Mouse (Mus musculus): ENCODE measurements around the gene Tram2.

Gene Tram2

DNA sequence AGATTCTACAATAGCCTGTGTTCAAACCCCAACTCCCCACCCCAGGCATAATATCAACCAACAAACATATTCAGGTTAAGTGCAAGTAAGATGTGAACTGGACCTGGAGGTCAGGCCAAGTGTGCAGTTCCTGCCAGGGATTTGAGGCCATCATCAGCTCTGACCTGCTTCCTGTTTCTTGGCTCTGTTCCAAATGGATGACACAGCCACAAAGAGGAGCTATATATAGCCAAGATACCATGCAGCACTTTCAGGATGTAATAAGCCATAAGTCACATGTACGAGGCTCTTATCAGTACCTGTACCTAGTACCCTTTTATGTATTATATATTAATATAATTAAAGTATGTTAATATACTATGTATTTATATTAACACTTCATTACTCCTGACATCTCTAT, 10.5 kb downstream of the Tram2 start:
- no peak for DNase-seq (ENCODE audit: low spot score in 2 of 2)

DNA sequence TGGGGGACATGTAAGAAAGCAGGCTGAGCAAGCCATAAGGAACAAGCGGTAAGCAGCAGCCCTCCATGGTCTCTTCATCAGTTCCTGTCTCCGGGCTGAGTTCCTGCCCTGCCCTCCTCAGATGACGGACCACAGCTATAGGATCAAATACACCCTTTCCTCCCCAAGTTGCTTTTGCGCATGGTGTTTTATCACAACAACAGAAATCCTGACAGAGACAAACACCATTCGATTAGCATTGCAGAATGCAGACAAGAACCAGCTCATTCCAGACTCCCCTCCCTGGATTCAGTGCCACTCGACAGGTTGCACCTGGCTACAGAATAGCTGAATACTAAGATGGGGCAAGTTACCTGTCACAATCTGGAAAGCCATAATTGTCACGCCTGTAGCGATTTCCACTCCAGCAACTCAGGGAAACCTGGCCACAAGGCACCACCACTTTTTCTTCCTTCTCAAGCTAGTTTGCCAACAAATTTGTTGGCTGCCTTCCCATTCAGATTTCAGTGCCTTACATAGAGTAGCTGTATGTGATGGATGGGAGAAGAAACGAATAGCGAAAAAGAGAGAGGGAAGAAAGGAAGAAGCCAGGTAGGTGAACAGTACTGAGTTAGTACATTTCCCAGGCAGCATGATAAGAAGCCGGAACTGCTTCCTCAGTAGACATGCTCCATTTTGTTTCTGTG, 11.3 kb downstream of the Tram2 start:
- no peak for DNase-seq (ENCODE audit: low spot score in 2 of 2)

DNA sequence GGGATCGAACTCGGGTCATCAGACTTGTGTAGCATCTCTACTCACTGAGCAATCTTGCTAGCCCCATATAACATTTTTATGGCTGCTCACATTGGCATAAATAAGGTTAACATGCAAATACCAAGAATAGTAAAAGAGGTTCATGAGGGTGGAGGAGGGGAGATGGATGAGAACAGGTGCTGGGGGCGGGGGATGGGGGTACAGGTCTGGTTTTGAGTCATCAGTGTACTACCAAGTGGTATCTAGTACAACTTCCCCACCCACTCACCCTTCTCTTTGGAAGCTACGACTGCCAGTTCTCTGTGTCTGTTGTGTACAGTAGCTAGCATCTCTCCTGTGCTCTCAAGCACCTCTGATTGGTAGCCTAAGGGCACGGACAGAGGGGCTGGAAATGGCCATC, 14.9 kb downstream of the Tram2 start:
- no peak for DNase-seq (ENCODE audit: low spot score in 2 of 2)

DNA sequence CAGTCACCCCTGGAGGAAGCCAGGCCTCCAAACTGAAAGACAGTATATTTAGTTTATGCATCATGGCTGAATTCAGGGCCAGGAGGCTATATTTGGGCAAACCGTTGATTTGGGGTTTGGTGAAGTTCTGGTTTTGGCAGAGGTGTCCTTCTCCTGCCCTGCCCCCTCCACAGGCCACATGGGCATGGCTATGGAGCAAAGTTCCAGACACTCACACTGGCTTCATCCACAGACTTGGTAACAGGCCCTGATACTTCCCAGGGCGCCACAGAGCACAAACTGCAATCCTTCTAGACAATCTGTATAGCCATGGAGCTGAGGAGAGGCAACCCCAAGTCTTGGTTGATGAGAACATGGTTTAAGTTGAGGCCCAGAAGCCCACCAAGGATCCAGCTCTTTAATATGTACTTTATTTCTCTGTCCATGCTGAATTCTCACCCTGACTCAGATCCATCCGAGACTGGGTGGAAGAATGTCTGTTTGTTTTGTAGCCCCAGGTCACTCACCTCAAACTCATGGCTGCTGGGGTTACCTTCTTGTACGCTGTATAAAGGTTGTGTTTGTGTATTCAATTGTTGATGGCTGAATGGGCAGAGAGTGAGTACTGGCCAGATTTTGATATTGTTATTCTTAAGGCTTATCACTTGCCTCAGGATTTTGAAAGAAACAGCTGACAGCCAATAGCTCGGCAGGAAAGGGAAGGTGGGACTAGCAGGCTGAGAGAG, 19.5 kb downstream of the Tram2 start:
- no peak for DNase-seq (ENCODE audit: low spot score in 2 of 2)

DNA sequence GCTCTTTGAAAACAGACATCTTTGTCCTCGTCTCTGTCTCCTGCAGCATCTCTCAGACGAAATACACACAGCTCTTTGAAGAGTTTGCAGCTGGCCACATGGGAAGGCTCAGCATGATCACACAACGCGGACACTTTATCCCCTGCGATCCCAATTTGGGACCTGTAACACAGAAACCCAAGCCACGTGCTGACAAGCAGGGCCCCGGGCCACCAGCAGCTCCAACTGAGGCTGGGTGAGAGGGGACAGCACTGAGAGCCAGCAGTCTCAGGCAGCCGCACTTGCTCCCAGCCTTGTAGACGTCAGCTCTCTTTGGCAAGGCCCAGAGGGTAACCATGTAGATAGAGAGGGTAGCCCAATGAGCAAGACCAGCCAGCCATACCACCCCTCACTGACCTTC, 26.0 kb downstream of the Tram2 start:
- no peak for DNase-seq (ENCODE audit: low spot score in 2 of 2)

DNA sequence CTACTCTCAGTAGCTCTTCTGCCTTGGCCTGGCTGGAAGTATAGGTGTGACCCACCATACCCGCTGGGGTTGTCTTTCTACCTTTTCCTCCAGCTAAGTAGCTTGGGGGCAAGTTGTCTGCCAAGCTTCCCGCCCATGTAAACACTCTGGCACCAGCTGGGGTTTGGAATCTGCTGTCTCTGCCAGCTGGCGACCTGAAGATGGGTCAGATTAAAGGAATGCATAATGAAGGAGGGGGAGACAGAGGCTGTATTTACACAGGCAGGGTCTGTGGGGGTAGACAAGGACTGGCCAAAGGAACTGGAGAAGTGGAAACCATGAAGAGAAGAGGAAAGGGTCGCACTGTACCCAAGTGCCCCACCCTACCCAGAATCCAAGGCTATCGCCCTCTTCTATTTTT, 26.4 kb downstream of the Tram2 start:
- DNase-seq (ENCODE audit: low spot score in 2 of 2) = no peak

DNA sequence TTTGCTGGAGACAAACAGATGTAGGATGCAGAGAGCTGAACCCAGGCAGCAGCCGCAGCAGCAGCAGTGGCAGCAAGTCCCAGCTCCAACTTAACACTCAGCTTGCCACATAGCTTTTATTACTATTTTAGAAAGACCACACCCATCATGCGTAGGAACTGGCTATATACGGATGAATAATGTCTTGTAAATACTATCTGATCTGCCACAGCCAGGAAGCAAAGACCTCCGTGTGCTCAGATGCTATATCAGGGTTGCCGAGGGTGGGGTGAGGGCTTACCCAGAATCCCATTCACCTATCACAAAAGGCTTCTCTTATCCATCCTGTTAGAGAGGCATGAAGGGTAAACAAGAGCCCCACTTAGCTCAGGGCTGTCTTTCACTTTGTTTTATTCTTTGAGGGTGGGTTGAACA, 26.9 kb downstream of the Tram2 start:
- DNase-seq (ENCODE audit: low spot score in 2 of 2) = no peak

DNA sequence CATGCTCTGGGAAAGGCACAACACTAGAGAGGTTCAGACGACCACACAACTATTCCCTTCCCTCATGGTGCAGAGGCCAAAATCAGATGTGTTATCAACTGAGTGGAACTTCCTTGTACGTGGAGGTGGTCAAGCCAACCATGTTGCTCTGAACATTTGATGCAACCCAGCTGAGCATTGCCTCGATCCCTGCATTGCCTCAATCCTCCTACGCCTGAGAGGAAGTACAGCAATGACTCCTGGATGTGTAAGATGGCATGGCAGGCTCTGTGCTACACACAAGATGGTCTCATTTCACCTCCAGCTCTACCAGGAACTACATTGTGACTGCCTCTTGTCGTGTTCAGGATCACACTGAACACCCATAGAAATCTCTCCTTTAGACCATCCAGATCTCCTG, 30.0 kb downstream of the Tram2 start:
- no peak for DNase-seq (ENCODE audit: low spot score in 2 of 2)

DNA sequence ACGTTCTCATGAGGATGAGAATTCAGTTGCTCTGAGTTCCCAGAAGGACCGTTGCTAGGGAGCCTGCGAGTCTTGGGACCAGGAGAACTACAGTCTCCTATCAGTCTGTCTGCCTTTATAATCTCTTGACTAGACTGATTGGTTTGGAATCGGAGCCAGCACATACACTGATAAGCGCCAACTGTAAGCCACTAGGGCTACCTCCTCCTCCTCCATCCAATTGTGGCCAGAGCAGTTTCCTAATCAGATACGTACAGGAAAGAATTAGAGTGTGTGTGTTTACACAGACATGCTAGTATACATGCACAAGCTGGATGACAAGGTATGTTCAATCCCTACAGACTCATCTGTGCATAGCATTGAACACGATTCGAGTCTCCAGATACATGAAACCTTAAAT, 30.6 kb downstream of the Tram2 start:
- DNase-seq (ENCODE audit: low spot score in 2 of 2) = no peak

DNA sequence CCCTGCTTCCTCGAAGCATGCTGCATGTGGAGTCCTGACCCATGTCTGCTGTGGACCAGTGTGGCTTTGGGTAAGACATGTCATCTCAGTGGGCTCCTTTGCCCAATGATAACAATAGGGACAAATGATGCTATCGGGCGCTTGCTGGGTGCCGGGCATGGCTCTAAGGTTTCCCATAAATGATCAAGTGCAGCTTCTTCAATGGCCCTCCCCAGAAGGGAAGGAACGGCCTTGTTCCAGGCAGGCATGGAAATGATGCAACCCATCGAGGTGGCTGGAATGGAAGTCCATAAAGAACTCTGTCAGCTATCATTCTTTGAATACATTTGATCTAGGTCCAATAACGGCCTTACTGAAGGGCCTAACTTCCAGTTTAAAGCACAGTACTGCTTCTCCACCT, 36.6 kb downstream of the Tram2 start:
- no peak for DNase-seq (ENCODE audit: low spot score in 2 of 2)

DNA sequence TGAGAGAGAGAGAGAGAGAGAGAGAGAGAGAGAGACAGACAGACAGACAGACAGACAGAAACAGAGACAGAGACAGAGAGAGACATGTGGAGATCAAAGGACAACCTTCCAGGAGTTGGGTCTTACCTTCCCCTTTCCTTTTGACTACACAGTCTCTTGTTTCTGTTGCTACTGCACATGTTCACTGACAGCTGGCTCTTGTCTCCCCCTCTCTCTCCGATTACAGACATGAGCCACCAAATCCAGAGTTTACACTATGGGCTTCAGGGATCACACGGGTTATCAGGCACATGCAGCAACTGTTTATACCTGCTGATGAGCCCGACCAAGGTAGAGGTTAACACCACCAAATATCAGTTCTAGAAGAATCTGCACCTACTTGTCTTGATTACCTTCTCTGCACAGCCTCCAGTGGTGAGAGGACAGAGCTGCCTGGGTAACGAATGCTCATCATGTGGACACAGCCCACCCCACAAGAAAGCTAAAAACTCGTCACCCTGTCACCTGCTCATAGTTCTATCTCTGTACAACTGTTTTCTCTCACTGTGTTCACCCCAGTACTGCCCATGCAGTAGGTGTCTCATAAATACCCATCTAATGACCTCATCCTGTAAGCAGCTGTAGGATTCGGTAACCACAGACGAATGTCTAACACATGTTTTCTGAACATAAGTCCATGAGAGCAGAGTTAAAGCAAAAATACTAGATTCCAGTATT, 38.3 kb downstream of the Tram2 start:
- DNase-seq (ENCODE audit: low spot score in 2 of 2) = peak; percentile 11 to 27

DNA sequence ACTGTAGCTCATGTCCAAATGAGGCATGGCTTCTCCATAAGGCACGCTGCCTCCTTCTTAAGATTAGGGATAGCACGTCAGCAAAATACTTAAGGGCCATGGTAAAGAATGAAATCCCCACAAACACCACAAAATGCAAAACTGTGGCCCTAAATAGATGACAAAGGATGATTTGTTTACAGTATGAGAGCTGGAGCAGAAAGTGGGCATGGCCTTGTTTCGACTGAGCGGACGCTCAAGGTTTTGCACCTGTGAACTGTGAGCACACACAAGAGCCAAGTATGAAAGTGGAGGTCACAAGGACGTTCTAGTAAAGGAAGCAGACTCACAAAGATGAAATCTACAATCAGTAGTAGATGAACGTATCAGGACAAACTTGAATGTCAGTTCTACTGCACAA, 38.9 kb downstream of the Tram2 start:
- DNase-seq (ENCODE audit: low spot score in 2 of 2) = peak; percentile 70 to 71

DNA sequence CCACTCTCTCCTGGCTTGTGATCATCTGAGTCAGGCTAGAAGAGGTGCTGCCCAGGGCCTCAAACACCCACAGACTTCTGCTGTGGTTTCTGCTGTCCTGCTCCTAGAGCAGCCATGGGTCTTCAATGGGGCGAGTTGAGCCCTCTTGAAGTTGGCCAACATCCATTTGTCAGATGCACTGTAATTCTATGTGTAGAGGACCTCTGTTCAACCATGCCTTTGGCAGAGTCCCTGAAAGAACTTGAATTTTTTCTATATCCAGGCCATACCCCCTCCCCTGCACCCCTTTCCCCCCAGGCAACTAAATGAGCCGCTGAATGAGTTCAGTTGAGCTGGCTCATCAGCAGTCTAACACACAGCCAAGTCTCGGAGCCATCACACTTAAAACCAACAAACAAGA, 39.5 kb downstream of the Tram2 start:
- DNase-seq (ENCODE audit: low spot score in 2 of 2) = no peak

DNA sequence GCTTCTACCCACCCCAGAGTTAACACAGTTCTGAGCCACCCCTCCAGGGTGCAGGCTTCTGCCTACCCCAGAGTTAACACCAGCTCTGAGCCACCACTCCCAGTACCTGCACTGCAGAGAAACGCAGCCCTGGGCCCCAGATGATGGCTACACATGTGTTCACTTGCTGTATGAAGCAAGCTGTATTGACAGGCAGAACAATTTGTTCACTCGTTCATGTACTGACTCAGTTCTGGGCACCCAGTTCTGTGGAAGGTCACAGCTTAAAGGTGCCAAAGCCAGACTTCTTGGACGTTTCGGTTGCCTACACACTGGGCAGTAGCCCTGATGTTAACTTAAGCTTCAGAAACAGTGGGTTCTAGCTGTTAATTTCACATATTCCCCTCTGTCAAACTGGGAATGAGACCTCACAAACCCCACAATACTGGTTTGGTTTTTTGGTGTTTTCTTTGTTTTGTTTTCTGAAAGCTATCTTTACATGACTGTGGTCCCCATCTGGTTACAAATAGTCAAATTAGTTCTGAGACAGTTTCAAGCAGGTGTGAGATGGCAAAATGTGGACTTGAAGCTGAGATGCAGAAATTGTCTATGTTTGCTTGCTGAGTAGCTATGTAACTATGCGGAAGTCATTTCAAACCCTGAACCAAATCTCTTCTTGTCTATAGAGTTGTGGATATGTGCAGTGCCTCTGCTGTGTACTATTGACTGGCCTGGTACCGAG, 41.0 kb downstream of the Tram2 start:
- peak in 1 of 2 experiments; percentile 12 for DNase-seq (ENCODE audit: low spot score in 2 of 2)

DNA sequence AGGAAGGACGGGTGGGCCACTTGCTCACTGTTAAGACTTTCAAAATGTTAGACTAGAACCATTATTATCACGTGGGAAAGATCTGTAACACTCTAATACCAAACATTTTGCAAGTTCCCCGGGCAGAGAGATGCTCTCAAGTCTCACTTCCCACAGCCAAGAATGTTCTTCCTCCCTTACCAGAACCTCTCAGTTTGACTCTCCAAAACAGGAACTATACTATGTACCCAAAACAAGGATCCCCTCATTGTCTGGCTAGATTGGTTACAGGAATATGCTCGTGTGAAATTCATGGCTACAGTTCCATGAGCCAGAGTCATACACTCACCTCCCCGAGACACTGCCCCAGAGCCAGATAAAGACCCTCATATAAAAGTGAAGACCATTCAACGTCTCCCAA, 43.2 kb downstream of the Tram2 start:
- peak; percentile 44 for DNase-seq (ENCODE audit: low spot score in 2 of 2)

DNA sequence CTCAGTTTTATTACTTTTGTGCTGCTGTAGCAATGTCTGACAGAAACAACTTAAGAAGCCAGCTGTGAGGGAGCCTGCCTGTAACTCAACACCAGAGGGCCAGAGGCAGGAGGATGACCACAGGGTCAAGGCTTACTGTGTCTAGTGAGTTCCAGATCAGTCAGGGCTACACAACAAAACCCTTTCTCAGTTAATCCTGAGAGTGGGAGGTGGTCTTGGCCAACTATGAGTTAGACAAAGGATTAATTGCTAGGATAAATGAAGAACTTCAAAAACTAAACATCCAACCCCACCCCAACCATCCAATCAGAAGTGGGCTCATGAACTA, 45.3 kb downstream of the Tram2 start:
- no peak for DNase-seq (ENCODE audit: low spot score in 2 of 2)

DNA sequence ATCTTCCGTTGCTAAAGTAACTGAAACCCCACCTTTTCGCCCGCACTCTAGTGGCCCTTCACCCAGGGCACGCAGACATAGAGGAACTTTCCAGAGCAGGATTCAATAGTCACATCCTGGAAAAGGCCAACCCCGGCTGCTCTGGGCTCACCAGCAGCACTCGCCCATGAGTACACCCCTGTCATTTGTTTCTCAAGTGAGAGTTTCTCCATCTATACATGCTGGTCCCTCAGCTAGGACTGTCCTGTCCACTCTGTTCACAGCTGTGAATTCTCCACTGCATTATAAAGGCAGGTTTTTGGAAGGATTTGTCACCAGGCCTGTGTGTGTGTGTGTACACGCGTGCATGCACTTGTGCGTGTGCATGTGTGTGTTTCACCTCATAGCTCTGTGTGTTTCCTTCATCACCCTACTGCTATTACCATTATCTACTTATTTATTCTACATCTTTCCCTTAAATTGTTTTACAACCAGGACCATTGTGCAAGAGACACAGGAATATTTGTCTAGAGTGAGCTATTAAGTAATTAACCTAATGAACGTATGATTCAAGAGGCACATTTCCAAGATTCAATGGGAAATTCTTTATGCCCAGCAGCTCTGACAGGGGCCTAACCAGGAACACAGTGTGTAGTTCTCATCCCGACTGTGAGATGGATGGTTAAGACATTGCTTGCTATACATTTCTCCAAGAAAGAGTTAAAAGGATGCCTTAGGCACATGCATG, 45.8 kb downstream of the Tram2 start:
- no peak for DNase-seq (ENCODE audit: low spot score in 2 of 2)

DNA sequence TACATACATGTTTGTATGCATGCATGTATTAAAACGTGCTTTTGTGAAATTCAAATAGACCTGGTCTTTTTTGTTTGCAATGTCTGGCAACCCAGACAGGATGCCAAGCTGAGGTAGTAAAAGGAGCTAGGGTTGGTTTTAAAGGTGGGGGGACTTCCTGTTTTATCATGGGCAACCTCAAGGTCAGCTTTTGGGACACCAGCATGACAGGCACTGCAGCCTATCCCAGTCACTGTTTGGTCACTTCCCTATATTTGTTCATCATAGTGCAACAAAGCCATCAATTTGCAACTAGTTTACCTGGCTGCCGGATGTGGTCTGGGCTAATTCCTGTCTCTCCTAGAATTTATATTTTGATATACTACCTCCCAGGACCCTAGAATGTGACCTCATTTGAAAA, 47.4 kb downstream of the Tram2 start:
- no peak for DNase-seq (ENCODE audit: low spot score in 2 of 2)

DNA sequence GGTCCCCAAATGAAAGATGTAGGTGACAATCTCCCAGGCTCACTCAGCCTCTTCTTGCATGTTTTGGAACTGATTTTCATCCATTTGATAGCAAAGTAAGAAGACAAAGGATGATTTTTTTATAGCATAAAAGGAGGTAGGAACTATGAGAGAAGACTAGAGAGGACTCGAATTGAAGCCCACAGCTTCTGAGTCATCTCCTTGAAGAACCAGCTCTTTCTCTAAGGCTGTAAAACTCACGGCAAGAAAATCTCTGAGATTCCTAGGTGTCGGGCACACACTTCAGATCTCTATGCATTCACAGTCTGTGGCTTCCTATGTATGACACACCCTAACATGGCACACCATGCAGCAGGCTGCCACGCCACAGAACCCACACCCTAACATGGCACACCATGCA, 50.0 kb downstream of the Tram2 start:
- DNase-seq (ENCODE audit: low spot score in 2 of 2) = no peak

DNA sequence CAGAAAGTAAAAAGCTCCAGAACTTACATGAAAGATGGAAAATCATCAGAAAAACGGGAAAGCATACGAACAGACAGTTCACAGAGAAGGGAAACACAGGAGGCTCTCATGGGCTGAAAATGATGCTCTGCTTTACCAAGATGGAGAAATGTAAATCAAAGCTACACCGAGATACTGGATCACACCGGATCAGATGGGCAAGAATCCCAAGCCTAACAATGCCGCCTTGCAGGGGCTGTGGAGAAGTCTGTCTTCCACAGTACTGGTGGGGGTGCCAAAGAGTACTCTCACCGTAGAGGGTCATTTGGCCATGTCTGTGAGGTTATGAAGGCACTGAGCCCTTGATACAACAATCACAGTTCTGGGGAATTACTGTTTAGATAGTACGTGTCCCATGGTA, 52.5 kb downstream of the Tram2 start:
- no peak for DNase-seq (ENCODE audit: low spot score in 2 of 2)

DNA sequence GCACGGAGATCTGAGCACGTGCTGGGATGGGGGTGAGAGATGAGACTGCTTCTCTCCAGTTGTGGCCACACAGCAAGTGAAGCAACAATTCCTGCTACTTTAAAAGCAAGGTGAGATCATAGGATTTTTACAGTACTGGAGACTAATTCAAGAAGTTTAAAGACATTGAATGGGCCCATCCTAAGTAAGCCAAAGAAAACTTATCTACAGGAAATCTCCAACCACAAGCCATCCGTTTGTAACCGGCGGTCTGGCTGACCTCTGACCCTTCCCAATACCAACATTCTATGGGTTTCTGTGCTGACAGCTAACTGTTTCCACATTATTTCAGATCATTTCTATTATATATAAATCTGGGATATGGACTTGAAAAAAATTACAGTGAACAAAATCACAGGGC, 53.8 kb downstream of the Tram2 start:
- DNase-seq (ENCODE audit: low spot score in 2 of 2) = no peak

DNA sequence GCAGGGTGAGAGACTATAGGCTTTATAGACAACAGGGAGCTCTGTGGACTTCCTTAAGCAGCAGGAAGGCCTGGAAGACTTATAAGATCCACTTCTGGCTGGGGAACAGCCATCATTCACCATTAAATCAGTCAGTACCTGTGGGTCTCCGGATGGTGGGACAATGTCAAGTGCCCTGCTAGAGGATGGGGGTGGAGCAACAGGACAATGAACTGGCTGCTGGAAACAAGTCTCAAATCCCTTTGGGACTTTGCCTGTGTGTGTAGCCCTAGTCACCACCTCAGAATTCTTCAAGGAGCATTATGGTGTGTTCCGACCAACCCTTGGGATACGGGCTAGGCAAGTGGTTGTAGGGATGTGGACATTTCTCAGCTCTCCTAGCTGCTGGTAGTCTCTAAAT, 55.9 kb downstream of the Tram2 start:
- DNase-seq (ENCODE audit: low spot score in 2 of 2) = no peak
